Mouse (Mus musculus): ENCODE data around the gene Entr1. TPM values are rescaled to one million over a fixed set of nuclear protein-coding genes. Genes with fewer than 3 reads are reported as not detected.
"Not testable (repeated sequence)": the region's sequence is repeated elsewhere in the genome, so short reads cannot be mapped to it uniquely, and the experiment has no call there.

Entr1 gene
- polyA plus RNA-seq, 1 experiment from 2014 or later = 137 TPM

- 91% methylated on average over 4 of the region's 4 CpGs for WGBS
- Histone ChIP-seq H3K27ac (ENCODE audit: low read depth, low read length) (no peak overlapping the region), H3K4me3 (ENCODE audit: low read depth, low read length) (no peak overlapping the region), H3K9ac (ENCODE audit: low read length) (no peak overlapping the region), H3K4me1 (replicated peaks; ENCODE audit: control insufficient read depth, insufficient read depth, low read length) (no peaks in the 10 kb centered on the region), H3K27me3 (ENCODE audit: control insufficient read depth, insufficient read depth, low read length) (no peaks in the 10 kb centered on the region), H3K9me3 (ENCODE audit: control insufficient read depth, low read length) (no peaks in the 10 kb centered on the region), H3K4me2 (ENCODE audit: low read depth, low read length, severe bottlenecking) (no peak overlapping the region), H3K36me3 (ENCODE audit: control insufficient read depth, insufficient read depth, low read length) (peaks cover 12% of the 10 kb centered on the region; the same call in 1 of the 2 replicates)
- ATAC-seq (replicated peaks; ENCODE audit: low FRiP score) (no peak), DNase-seq (ENCODE audit: low spot score) (no peak)
Measured at GRCm38 (mm10) chr2:26401023-26401422, 11.9 kb upstream of the Entr1 start.

- no peak overlapping the region for H3K4me3 ChIP-seq (ENCODE audit: low read depth, low read length)
- no peaks in the 10 kb centered on the region for H3K27me3 ChIP-seq (ENCODE audit: control insufficient read depth, insufficient read depth, low read length)
- DNase-seq (ENCODE audit: low spot score) = no peak
- no peaks in the 10 kb centered on the region for H3K4me1 ChIP-seq (replicated peaks; ENCODE audit: control insufficient read depth, insufficient read depth, low read length)
- no peak for ATAC-seq (replicated peaks; ENCODE audit: low FRiP score)
- H3K27ac ChIP-seq (ENCODE audit: low read depth, low read length) = no peak overlapping the region
- 87% methylated on average over 5 of the region's 5 CpGs for WGBS
- peaks cover 19% of the 10 kb centered on the region for H3K36me3 ChIP-seq (ENCODE audit: control insufficient read depth, insufficient read depth, low read length)
- no peak overlapping the region for H3K9ac ChIP-seq (ENCODE audit: low read length)
- no peaks in the 10 kb centered on the region for H3K9me3 ChIP-seq (ENCODE audit: control insufficient read depth, low read length)
- H3K4me2 ChIP-seq (ENCODE audit: low read depth, low read length, severe bottlenecking) = no peak overlapping the region
Measured at GRCm38 (mm10) chr2:26400296-26400695, 11.2 kb upstream of the Entr1 start.

GRCm38 (mm10) chr2:26399647-26400046, 10.5 kb upstream of the Entr1 start:
- no peak for ATAC-seq (replicated peaks; ENCODE audit: low FRiP score)

GRCm38 (mm10) chr2:26398978-26399377, 9.9 kb upstream of the Entr1 start:
- 87% methylated on average over 8 of the region's 8 CpGs for WGBS
- no peak overlapping the region for H3K4me2 ChIP-seq (ENCODE audit: low read depth, low read length, severe bottlenecking)
- H3K4me1 ChIP-seq (replicated peaks; ENCODE audit: control insufficient read depth, insufficient read depth, low read length) = no peaks in the 10 kb centered on the region
- H3K9me3 ChIP-seq (ENCODE audit: control insufficient read depth, low read length) = no peaks in the 10 kb centered on the region
- H3K36me3 ChIP-seq (ENCODE audit: control insufficient read depth, insufficient read depth, low read length) = peaks cover 29% of the 10 kb centered on the region
- H3K27me3 ChIP-seq (ENCODE audit: control insufficient read depth, insufficient read depth, low read length) = no peaks in the 10 kb centered on the region
- ATAC-seq (replicated peaks; ENCODE audit: low FRiP score) (no peak), DNase-seq (ENCODE audit: low spot score) (no peak)
- no peak overlapping the region for H3K27ac ChIP-seq (ENCODE audit: low read depth, low read length)
- no peak overlapping the region for H3K9ac ChIP-seq (ENCODE audit: low read length)
- H3K4me3 ChIP-seq (ENCODE audit: low read depth, low read length) = no peak overlapping the region

More at GRCm38 (mm10) chr2:26399647-26400046, 10.5 kb upstream of the Entr1 start:
- no peak for DNase-seq (ENCODE audit: low spot score)
- no peak overlapping the region for H3K4me3 ChIP-seq (ENCODE audit: low read depth, low read length)
- 90% methylated on average over 5 of the region's 5 CpGs for WGBS
- H3K9me3 ChIP-seq (ENCODE audit: control insufficient read depth, low read length) = no peaks in the 10 kb centered on the region
- no peaks in the 10 kb centered on the region for H3K27me3 ChIP-seq (ENCODE audit: control insufficient read depth, insufficient read depth, low read length)
- H3K36me3 ChIP-seq (ENCODE audit: control insufficient read depth, insufficient read depth, low read length) = peaks cover 25% of the 10 kb centered on the region
- no peaks in the 10 kb centered on the region for H3K4me1 ChIP-seq (replicated peaks; ENCODE audit: control insufficient read depth, insufficient read depth, low read length)
- H3K27ac ChIP-seq (ENCODE audit: low read depth, low read length) = no peak overlapping the region
- H3K9ac ChIP-seq (ENCODE audit: low read length) = no peak overlapping the region
- H3K4me2 ChIP-seq (ENCODE audit: low read depth, low read length, severe bottlenecking) = no peak overlapping the region

GRCm38 (mm10) chr2:26391617-26392016, 2.5 kb upstream of the Entr1 start:
- Histone ChIP-seq H3K36me3 (ENCODE audit: control insufficient read depth, insufficient read depth, low read length) (peaks cover 41% of the 10 kb centered on the region), H3K4me1 (replicated peaks; ENCODE audit: control insufficient read depth, insufficient read depth, low read length) (peaks cover 11% of the 10 kb centered on the region; the same call in 1 of the 2 replicates), H3K27ac (ENCODE audit: low read depth, low read length) (no peak overlapping the region), H3K27me3 (ENCODE audit: control insufficient read depth, insufficient read depth, low read length) (no peaks in the 10 kb centered on the region; the same call in 1 of the 2 replicates), H3K9me3 (ENCODE audit: control insufficient read depth, low read length) (no peaks in the 10 kb centered on the region), H3K4me3 (ENCODE audit: low read depth, low read length) (no peak overlapping the region), H3K9ac (ENCODE audit: low read length) (no peak overlapping the region), H3K4me2 (ENCODE audit: low read depth, low read length, severe bottlenecking) (no peak overlapping the region)
- 93% methylated on average over 6 of the region's 6 CpGs for WGBS
- DNase-seq (ENCODE audit: low spot score) (no peak), ATAC-seq (replicated peaks; ENCODE audit: low FRiP score) (no peak)

GRCm38 (mm10) chr2:26390954-26391353, 1.8 kb upstream of the Entr1 start:
- Histone ChIP-seq H3K4me3 (ENCODE audit: low read depth, low read length) (no peak overlapping the region), H3K4me1 (replicated peaks; ENCODE audit: control insufficient read depth, insufficient read depth, low read length) (peaks cover 11% of the 10 kb centered on the region; the same call in 1 of the 2 replicates), H3K9ac (ENCODE audit: low read length) (no peak overlapping the region), H3K4me2 (ENCODE audit: low read depth, low read length, severe bottlenecking) (no peak overlapping the region), H3K27ac (ENCODE audit: low read depth, low read length) (no peak overlapping the region), H3K36me3 (ENCODE audit: control insufficient read depth, insufficient read depth, low read length) (peaks cover 42% of the 10 kb centered on the region), H3K9me3 (ENCODE audit: control insufficient read depth, low read length) (no peaks in the 10 kb centered on the region), H3K27me3 (ENCODE audit: control insufficient read depth, insufficient read depth, low read length) (no peaks in the 10 kb centered on the region; the same call in 1 of the 2 replicates)
- WGBS = 90% methylated on average over 3 of the region's 3 CpGs
- ATAC-seq (replicated peaks; ENCODE audit: low FRiP score) (no peak), DNase-seq (ENCODE audit: low spot score) (no peak)

GRCm38 (mm10) chr2:26388682-26389153, 398 bp downstream of the Entr1 start:
- H3K4me2 ChIP-seq (ENCODE audit: low read depth, low read length, severe bottlenecking) = peak overlapping the region; percentile 94
- H3K9ac ChIP-seq (ENCODE audit: low read length) = peak overlapping the region; percentile 85
- no peaks in the 10 kb centered on the region for H3K9me3 ChIP-seq (ENCODE audit: control insufficient read depth, low read length)
- H3K27me3 ChIP-seq (ENCODE audit: control insufficient read depth, insufficient read depth, low read length) = no peaks in the 10 kb centered on the region; the same call in 1 of the 2 replicates
- peak overlapping the region; percentile 97 for H3K4me3 ChIP-seq (ENCODE audit: low read depth, low read length)
- H3K27ac ChIP-seq (ENCODE audit: low read depth, low read length) = peak overlapping the region; percentile 62
- H3K36me3 ChIP-seq (ENCODE audit: control insufficient read depth, insufficient read depth, low read length) = peaks cover 28% of the 10 kb centered on the region
- under 1% methylated on average over 45 of the region's 45 CpGs for WGBS
- peaks cover 11% of the 10 kb centered on the region; the same call in 1 of the 2 replicates for H3K4me1 ChIP-seq (replicated peaks; ENCODE audit: control insufficient read depth, insufficient read depth, low read length)
- peak; percentile 49 for ATAC-seq (replicated peaks; ENCODE audit: low FRiP score)
- peak; percentile 73 for DNase-seq (ENCODE audit: low spot score)

- WGBS = 90% methylated on average over 3 of the region's 3 CpGs
- ATAC-seq (replicated peaks; ENCODE audit: low FRiP score) (no peak), DNase-seq (ENCODE audit: low spot score) (no peak)
- Histone ChIP-seq H3K27ac (ENCODE audit: low read depth, low read length) (no peak overlapping the region), H3K9ac (ENCODE audit: low read length) (no peak overlapping the region), H3K36me3 (ENCODE audit: control insufficient read depth, insufficient read depth, low read length) (peaks cover 22% of the 10 kb centered on the region), H3K27me3 (ENCODE audit: control insufficient read depth, insufficient read depth, low read length) (no peaks in the 10 kb centered on the region; the same call in 1 of the 2 replicates), H3K9me3 (ENCODE audit: control insufficient read depth, low read length) (no peaks in the 10 kb centered on the region), H3K4me2 (ENCODE audit: low read depth, low read length, severe bottlenecking) (peak overlapping the region; percentile 94; the same call in 1 of the 2 replicates), H3K4me1 (replicated peaks; ENCODE audit: control insufficient read depth, insufficient read depth, low read length) (peaks cover 11% of the 10 kb centered on the region; the same call in 1 of the 2 replicates), H3K4me3 (ENCODE audit: low read depth, low read length) (no peak overlapping the region)
Measured at GRCm38 (mm10) chr2:26387713-26388112, 1.4 kb downstream of the Entr1 start.

- H3K9me3 ChIP-seq (ENCODE audit: control insufficient read depth, low read length); H3K27me3 ChIP-seq (ENCODE audit: control insufficient read depth, insufficient read depth, low read length); H3K4me1 ChIP-seq (replicated peaks; ENCODE audit: control insufficient read depth, insufficient read depth, low read length); H3K36me3 ChIP-seq (ENCODE audit: control insufficient read depth, insufficient read depth, low read length); H3K27ac ChIP-seq (ENCODE audit: low read depth, low read length); DNase-seq (ENCODE audit: low spot score): not testable (repeated sequence)
- Histone ChIP-seq H3K4me2 (ENCODE audit: low read depth, low read length, severe bottlenecking) (peak overlapping the region; percentile 93), H3K9ac (ENCODE audit: low read length) (peak overlapping the region; percentile 75), H3K4me3 (ENCODE audit: low read depth, low read length) (peak overlapping the region; percentile 82)
- WGBS = 36% methylated on average over 6 of the region's 6 CpGs
- ATAC-seq (replicated peaks; ENCODE audit: low FRiP score) = peak; percentile 28; the same call in 1 of the 2 replicates
Measured at GRCm38 (mm10) chr2:26380871-26381270, 8.2 kb downstream of the Entr1 start.

Data from forebrain, embryonic 11.5 days (tissue).